Mouse (Mus musculus) ES-Bruce4 (cell line): ENCODE data around the gene Csad.

Experiments
- CTCF ChIP-seq: IDR thresholded peaks from one replicate; pipeline ENCODE4 v1.8.1; 2011; ENCODE audit warnings: low read depth, low read length
- EP300 ChIP-seq: IDR thresholded peaks from 2 replicates; pipeline ENCODE4 v1.6.1; 2011; ENCODE audit warnings: low read depth, low read length; ENCODE audit not compliant: insufficient read depth
- POLR2A ChIP-seq: IDR thresholded peaks from one replicate; pipeline ENCODE4 v1.8.1; 2011; ENCODE audit warnings: low read length; ENCODE audit not compliant: insufficient read depth

GRCm38 (mm10) chr15:102135522-102136128, 68.9 kb downstream of the Csad start:
- no peak for TF ChIP-seq CTCF
- TF ChIP-seq POLR2A = no peak
- TF ChIP-seq EP300 = no peak
